15 mouse cellular contexts compared by ENCODE assay signal in the genomic region with DNA sequence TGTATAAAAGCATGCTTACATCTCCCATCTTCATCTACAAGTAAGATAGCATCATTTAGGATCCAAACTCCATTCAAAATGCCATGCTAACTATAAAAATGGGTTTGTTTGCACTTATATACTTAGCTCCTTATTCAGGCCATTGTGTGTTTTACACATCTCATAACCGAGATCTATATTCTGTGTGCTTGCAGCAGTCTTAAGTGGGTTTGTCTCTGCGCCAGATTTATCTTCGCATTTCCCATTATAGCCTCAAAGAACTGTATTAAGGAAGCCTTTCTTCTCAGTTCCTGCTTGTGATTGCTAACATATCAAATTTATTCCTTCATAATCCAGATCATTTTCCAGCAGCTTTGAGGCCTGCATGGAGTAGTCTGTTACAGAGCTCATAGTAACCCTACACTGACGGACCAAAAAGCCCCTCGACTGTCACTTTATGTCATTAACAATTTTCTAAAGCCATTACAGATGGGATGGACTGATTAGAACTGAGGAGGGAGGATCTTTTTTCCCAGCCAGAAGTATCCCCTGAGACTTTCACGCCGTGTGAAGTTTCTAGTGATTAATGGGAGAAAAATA.
DNase-seq lines count a peak whose midpoint lies in the region; ATAC-seq and TF ChIP-seq lines count a peak whose summit lies in the region.
"Had no signal": no experiment of that assay in that cellular context is flagged by ENCODE, and none has a peak within 500 bp of the region (broad histone marks: within the 10 kb centered on the region; RNA-seq: fewer than 3 reads in every experiment).

No protein-coding gene starts in this region.

- DNase-seq in embryo, embryonic 11 days: peak; percentile 6
- no peak for DNase-seq in embryo, embryonic 9.5 days (ENCODE audit: extremely low spot score)
- DNase-seq in hindbrain, embryonic 10.5 days (ENCODE audit: low spot score): no peak
- DNase-seq in right cerebral cortex, postnatal 10 days (ENCODE audit: low spot score in 2 of 2): peak; percentile 28 to 65
- DNase-seq in right cerebral cortex, postnatal 4 days: no peak
- DNase-seq in kidney, adult 8-10 months: no peak
- DNase-seq in cerebellum, adult 2 months: no peak
- DNase-seq: adrenal gland, postnatal 25 days; cerebellum, postnatal 36 days; lung, adult 2 months; lung, postnatal 4 days; thymus, postnatal 36 days had no signal

- no peak for TF ChIP-seq CTCF in cerebellum, adult 2 months (IDR thresholded peaks at IDR 0.05; ENCODE audit: borderline replicate concordance, insufficient read depth, low read depth, low read length)

- no peaks in the 10 kb centered on the region for H3K4me1 ChIP-seq in hindbrain, embryonic 13.5 days (replicated peaks)
- no peaks in the 10 kb centered on the region for H3K4me1 ChIP-seq in hindbrain, embryonic 10.5 days (replicated peaks)
- H3K4me1 ChIP-seq in cerebellum, adult 2 months (ENCODE audit: control insufficient read depth, insufficient read depth, low read length): no peaks in the 10 kb centered on the region
- H3K4me1 ChIP-seq: heart, embryonic 15.5 days had no signal

- no peaks in the 10 kb centered on the region for H3K27me3 ChIP-seq in hindbrain, embryonic 13.5 days
- H3K27me3 ChIP-seq in hindbrain, embryonic 10.5 days (ENCODE audit: insufficient read depth, poor library complexity, severe bottlenecking): no peaks in the 10 kb centered on the region
- no peaks in the 10 kb centered on the region for H3K27me3 ChIP-seq in cerebellum, adult 2 months (ENCODE audit: control insufficient read depth, insufficient read depth, low read length)
- H3K27me3 ChIP-seq: heart, embryonic 15.5 days; neural tube, embryonic 13.5 days had no signal

- H3K9me3 ChIP-seq in hindbrain, embryonic 13.5 days: no peaks in the 10 kb centered on the region
- H3K9me3 ChIP-seq in hindbrain, embryonic 10.5 days: no peaks in the 10 kb centered on the region
- H3K9me3 ChIP-seq: heart, embryonic 15.5 days; neural tube, embryonic 13.5 days had no signal

- H3K4me3 ChIP-seq in hindbrain, embryonic 13.5 days: no peak overlapping the region
- no peak overlapping the region for H3K4me3 ChIP-seq in hindbrain, embryonic 10.5 days
- no peak overlapping the region for H3K4me3 ChIP-seq in cerebellum, adult 2 months (replicated peaks; ENCODE audit: insufficient read depth, low read depth, low read length)
- H3K4me3 ChIP-seq: heart, embryonic 15.5 days; neural tube, embryonic 13.5 days had no signal

- WGBS in hindbrain, embryonic 13.5 days: 53% methylated on average over 7 of the region's 7 CpGs
- 79% methylated on average over 7 of the region's 7 CpGs for WGBS in hindbrain, embryonic 10.5 days
- 57% methylated on average over 7 of the region's 7 CpGs for WGBS in cerebellum, adult 2 months

- H3K27ac ChIP-seq in hindbrain, embryonic 13.5 days: no peak overlapping the region
- no peak overlapping the region for H3K27ac ChIP-seq in hindbrain, embryonic 10.5 days
- no peak overlapping the region for H3K27ac ChIP-seq in cerebellum, adult 2 months (ENCODE audit: insufficient read depth, low read length)
- H3K27ac ChIP-seq: heart, embryonic 15.5 days; neural tube, embryonic 13.5 days had no signal

- H3K4me2 ChIP-seq in hindbrain, embryonic 13.5 days: no peak overlapping the region
- H3K4me2 ChIP-seq: heart, embryonic 15.5 days; neural tube, embryonic 13.5 days had no signal

- TF ChIP-seq POLR2A in cerebellum, adult 2 months (IDR thresholded peaks at IDR 0.05; ENCODE audit: borderline replicate concordance, insufficient read depth, low read length): no peak

- no peaks in the 10 kb centered on the region for H3K36me3 ChIP-seq in hindbrain, embryonic 13.5 days
- no peaks in the 10 kb centered on the region for H3K36me3 ChIP-seq in hindbrain, embryonic 10.5 days
- H3K36me3 ChIP-seq: heart, embryonic 15.5 days; neural tube, embryonic 13.5 days had no signal

- no peak overlapping the region for H3K9ac ChIP-seq in hindbrain, embryonic 13.5 days
- H3K9ac ChIP-seq: heart, embryonic 15.5 days; neural tube, embryonic 13.5 days had no signal

- 0 out of 2 replicates have a peak, but pooled peaks have one; percentile 65 for ATAC-seq in hindbrain, embryonic 13.5 days (ENCODE audit: low FRiP score)

Comparison
In these comparisons a context has a peak if more than half of its experiments do, and no peak if none do; other contexts are left out.
1. DNase-seq: peak in embryo, embryonic 11 days (single experiment) and right cerebral cortex, postnatal 10 days (2 of 2); none in embryo, embryonic 9.5 days (single experiment), hindbrain, embryonic 10.5 days (single experiment), right cerebral cortex, postnatal 4 days (single experiment), kidney, adult 8-10 months (0 of 2) and cerebellum, adult 2 months (0 of 2).